Mouse (Mus musculus) urinary bladder, adult 2 months (tissue): ENCODE data around the gene Gm20388. TPM values are rescaled to one million over a fixed set of nuclear protein-coding genes. Genes with fewer than 3 reads are reported as not detected.

ENCODE experiments used
- DNase-seq: peaks from one replicate; pipeline ENCODE4 v3.0.0; 2022; ENCODE audit warnings: low spot score
- polyA plus RNA-seq: library from polyadenylated mRNA; depleted of rRNA; stranded (reverse); fragments of >200 nt; gene quantifications from 2 replicates; pipeline ENCODE4 v1.2.3, GENCODE M21; 2012

Gm20388 gene
- polyA plus RNA-seq, 1 experiment: 50.2 TPM

DNA sequence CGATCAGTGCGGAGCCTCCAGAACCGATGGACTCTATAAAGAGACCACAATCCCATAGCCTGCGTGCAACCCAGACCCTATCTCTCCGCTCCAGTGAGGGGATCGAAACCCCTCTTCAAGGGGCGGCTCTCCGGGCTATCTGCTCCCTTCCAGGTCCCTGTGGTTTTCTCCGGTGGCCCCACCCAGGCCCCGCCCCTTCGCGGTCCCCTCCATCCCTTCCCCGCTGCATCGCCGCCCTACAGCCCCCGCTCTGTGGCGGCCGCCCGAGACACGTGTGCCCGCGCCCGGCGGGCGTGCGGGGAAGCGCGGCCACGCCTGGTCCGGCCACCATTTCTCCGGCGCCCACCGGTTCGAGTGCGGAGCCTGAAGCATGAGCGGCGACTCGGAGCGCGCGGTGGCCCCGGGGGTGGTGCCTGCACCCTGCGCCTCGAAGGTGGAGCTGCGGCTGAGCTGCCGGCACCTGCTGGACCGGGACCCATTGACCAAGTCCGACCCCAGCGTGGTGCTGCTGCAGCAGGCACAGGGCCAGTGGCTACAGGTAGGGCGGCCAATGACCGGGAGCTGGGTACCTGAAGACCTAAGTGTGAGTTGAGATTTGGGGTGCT lies 3206.6 kb downstream of the Gm20388 start, which contains the start of gene Cpne7:
Cpne7 (plus strand) TSS at position 248 of the 605 bp plus-strand sequence.
- DNase-seq: no peak

DNA sequence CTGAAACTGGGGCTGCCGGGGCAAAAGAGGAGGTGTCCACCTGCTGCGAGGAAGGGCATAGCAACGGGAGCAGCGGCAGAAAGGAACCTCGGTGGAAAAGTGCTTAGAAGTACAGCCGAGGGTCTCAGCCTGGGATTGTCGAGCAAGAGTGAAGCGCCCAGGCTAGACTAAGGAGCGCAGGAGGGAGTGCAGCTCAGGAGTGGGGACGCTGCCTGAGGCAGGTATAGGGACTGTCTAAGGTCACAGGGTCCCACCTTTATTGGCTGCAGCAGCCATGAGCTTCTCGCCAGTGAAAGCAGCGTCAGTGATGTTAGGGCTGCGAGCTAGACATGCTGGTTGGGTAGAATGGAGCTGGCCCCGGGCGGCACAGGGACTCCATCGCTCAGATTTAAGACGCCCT lies 3207.1 kb downstream of the Gm20388 start:
- DNase-seq: no peak

DNA sequence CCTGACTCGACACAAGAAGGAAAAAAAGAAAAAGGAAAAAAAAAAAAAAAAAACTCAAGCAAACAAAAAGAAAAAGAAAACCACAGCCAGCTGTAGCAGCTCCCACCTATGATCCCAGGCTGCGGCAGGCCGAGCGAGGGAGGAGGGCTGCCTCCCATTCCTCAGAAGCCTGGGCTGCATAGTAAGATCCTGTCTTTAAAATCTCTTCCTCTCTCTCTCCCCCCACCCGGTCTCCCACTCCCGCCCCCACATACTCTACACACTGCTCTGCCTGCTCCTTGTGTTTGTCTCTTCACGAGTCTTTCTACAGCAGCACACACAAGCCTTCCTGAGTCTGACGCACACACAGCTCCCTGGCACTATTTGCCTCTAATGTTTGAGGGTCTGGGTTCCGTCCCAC lies 3211.4 kb downstream of the Gm20388 start:
- no peak for DNase-seq

DNA sequence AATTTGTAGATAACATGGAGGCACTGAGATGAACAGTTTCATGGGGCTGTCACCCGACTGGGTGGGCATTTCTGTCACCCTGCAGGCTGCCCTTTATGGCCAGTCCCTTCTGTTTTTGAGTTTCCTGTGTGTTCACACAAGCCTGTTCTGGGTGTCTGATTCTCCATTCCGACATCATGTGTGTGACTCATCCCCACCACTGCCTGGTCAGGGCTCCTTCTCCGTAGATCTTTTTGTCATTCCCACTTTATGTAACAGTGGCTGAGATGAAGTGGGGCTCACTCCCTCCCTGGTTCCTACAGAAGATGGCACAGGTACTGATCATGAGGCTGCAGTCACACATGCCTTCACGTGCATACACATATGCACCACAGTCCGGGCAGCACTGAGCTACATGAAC lies 3212.0 kb downstream of the Gm20388 start:
- DNase-seq: no peak

DNA sequence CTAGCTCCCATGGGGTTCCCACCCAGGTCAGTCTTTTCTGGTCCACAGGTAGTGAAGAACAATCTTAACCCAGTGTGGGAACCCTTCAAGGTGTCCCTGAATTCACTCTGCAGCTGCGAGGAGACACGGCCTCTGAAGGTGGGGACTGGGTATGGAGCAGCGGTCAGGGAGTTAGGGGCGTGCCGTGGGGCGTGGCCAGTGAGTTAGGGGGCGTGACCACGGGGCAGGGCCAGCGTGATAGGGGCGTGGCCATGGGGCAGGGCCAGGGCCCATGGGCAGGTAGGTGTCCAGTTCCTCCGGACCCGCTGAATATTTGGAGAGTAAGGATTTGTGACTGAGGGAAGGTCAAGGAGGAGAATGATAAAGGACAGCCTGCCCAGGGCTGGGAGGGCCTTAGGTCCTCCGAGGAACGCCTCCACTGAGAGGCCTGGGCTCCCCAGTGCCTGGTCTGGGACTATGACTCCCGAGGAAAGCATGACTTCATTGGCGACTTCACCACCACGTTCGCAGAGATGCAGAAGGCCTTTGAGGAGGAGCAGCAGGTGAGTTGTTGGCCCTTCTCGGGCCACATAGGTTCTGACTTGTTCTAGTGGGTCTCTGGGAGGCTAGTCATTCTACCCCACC lies 3215.7 kb downstream of the Gm20388 start:
- DNase-seq: no peak

DNA sequence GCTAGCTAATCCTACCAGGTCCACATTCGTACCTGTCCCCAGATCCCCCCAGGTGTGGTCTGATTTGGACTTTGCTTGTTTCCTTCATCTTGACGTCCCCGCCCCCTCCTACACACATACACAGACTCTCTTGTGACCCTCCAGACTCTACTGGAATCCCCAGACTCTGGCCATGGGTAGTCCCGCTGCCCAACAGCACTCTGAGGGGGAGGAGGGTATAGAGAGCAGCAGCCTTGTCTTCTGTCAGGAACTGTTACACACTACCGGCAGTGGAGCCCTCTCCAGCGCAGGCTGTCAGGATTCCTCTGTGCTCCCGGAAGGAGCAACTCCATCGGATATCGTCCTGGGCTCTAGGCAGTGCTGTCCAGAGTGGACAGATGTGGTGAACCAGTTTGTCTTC lies 3220.4 kb downstream of the Gm20388 start:
- no peak for DNase-seq

DNA sequence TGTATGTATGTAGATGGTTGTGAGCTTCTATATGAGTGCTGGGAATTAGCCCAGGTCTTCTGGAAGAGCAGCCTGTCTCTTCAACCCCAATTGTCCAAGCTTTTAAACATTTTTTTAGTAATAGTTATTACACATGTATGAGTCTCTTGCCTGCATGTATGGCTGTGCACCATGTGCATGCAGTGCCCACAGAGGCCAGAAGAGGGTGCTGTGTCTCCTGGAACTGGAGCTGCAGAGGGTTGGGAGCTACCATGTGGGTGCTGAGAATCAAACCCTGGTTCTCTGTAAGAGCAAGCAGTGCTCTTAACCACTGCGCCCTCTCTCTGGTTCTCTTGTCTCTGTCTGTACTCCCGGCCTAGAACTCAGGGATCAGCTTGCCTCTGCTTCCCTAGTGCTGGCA lies 3222.3 kb downstream of the Gm20388 start:
- DNase-seq: no peak

DNA sequence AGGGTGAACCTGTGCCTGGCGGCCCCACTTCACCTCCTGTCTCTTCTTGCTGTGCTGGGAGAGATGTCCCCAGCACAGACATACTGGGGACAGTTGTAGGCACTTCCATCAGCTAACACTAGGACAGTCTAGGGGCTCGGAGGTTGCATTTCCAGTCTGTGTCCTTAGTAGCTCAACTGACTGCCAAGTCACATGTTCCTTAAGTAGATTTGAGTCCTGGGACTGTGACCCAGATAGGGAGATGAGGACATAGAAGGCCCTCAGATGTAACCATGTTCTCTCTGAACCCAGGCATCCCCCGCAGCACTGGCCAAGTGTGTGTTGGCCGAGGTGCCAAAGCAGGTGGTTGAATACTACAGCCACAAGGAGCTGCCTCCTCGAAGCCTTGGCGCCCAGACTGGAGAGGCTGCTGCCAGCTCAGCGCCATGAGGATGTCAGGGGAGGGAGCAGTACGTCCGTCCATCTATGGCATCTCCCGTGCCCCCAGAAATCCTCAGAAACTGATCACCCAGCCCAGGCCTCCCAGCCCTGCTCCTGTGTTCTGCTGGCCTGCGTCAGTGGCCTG lies 3223.6 kb downstream of the Gm20388 start:
- DNase-seq: no peak

DNA sequence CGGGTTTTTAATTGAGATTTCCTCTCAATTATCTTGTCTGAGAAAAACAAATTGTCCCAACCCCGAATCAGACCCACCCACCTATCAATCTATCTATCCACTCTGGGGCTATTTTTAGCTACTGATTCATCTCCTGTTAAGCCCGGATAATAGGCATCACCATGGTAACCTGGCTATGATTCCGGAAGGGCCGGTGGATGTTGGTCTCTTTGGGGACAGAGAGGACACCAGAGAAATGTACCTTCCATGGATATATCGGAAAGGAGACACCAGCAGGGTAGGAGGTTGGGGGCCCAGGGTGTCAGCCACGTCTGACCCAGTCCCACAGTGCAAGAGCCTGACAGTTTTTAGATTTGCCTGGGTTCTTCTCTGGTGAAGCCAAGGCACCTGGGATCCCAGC lies 3224.8 kb downstream of the Gm20388 start:
- DNase-seq: no peak

DNA sequence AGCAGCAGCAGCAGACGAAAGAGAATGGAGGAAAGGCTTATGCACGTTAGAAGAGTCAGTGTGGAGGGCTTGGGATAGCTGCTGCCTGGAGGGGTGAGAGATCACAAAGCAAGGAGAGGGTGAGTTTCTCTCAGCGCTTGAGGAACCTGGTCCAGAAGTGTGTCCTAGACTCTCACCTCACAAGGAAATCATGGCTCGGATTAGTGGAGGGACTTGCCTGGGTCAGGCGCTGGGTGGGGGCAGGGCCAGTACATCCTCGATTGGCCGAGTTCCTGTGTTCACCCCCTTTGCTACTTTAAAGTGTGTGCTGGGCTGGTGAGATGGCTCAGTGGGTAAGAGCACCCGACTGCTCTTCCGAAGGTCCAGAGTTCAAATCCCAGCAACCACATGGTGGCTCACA lies 3225.2 kb downstream of the Gm20388 start:
- no peak for DNase-seq

DNA sequence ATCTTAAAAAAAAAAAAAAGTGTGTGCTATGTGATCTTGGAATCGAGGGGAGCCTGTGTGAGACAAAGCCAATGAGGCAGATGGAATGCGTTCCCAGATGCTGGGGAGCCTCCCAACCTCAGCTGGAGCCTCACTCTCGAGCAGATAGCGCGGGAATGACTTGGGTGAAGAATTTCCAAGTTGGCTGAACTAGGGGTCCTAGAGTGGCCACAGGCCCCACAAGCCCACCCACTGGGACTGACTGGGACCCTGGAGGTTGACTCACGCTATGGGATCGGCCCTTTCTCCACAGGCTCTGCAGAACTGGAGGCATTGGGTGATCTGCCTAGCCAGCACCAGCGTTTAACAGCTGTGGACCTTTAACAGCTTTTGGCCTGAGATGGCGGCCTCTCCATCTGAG lies 3225.6 kb downstream of the Gm20388 start:
- DNase-seq: no peak

DNA sequence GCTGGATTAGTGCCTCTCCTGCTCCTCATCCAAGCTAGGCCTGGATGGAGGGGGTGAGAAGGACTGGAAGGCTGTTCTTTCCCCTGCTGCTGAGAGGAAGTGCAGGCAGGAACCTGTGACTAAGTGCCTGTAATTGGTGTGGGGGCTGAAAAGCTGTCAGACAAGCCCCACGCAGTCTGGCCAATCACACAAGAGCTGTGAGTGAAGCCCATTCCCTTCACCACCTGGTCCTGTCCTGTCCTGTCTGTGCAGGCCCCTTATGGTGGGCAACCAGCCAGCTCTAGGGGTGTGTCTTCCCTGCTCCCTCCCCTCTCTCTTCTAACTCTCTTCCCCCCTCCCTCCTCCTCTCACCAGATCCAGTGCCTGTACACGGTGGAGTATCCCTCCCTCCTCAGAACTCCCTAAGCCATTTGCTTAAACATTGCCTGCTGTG lies 3227.0 kb downstream of the Gm20388 start:
- DNase-seq: no peak

DNA sequence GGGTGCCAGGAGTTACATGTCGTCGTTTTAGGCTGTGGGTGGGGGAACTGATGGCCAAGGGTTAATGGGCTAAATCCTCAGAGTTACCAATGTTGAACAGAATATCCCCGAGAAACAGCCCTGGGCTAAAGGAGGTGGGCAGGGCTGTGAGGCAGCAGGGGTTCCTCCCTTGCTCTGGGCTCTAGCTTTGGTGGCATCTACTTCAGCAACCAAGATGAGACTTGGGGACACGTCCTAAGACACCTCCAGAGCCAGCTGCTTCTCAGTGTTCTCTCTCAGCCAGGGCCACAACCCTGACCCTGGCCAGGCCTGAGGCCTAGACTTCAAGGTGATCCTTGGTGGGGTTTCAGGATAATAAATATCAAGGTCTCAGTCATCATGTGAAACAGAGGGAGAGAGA lies 3228.1 kb downstream of the Gm20388 start:
- DNase-seq: no peak

DNA sequence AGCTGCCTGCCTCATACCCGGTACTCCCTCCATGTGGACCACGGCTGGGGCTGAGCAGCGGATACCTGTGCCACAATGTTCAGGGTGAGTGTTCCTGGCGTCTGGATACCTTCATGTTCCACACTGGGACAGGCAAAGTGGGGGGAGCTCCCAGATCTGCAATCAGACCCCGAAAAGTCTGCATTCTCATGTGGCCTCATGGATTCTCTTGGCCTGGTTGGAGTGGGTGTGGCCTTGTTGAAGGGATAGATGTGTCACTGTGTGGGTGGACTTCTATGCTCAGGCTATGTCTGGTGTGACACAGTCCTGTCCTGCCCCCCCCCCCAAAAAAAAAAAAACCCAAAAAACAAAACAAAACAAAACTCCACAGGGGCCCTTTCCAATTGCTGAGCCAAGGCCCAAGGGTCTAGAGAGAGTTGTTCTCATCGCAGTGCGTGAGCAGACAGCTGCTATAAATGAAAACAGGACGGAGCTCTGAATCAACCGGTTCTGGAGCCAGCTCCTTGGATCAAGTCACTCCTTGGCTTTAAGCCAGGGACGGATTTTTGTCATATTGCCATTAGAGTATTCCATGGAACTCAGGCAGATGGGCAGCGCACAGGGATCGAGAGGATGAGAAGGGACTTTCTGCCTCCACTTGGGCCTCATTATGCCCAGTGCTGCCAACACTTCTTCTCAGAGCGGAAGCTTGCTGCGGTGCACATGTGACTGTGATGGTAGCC lies 3231.3 kb downstream of the Gm20388 start:
- no peak for DNase-seq

DNA sequence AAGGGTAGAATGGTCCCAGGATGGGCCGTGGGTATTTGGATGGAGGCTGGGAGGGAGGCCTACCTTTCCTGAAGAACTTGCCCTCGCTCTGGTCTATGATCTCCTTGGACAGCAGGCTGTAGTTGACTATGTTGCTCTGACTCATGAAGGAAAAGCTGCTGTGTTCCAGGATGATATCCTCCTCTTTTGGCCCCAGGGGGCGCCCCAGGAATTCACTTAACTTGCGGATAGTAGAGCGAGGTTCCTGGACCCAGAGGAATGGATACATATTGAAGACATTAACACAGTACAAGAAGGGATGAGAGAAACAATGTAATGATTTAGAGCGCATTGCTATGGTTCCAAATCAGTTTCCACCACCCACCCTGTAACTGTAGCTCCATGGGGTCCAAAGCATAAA lies 3234.6 kb downstream of the Gm20388 start:
- no peak for DNase-seq

DNA sequence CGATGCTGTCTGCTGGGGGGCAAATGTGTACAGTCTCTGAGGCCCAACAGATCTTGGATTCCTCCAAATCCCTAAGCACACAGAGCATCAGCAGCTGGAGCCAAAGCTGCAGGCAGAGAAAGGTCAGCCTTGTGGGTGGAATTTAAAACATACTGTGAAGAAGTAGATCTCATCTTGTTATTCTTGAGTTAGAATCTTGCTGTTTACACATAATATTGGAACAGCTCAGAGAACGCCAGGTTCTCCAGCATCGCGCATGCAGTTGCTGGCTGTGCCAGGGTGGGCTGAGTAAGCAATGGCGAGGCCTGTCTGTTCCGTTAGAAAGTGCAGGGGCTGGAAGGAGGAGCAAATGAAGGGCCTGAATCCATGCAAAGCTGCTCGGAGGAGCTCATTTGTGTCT lies 3235.7 kb downstream of the Gm20388 start:
- no peak for DNase-seq

DNA sequence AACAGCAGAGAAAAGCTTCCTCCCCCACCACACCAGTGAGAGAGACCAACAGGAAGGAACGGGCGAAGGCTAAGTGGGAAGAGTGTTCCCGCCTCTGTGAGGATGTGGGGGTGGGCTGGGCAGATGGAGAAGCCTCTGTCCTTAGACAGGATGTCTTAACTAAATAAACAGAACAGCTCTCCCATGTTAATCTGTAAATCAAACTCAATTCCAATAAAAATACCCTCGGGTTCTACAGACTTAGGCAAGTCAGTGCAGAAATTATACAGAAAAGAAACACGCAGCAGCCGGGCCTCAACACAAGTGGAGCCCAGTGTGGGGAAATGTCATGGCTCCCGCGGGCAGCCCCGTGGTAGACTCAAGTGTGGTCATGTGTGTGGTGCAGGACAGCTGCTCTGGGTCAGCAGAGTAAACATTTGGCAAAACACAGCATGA lies 3240.1 kb downstream of the Gm20388 start:
- no peak for DNase-seq

DNA sequence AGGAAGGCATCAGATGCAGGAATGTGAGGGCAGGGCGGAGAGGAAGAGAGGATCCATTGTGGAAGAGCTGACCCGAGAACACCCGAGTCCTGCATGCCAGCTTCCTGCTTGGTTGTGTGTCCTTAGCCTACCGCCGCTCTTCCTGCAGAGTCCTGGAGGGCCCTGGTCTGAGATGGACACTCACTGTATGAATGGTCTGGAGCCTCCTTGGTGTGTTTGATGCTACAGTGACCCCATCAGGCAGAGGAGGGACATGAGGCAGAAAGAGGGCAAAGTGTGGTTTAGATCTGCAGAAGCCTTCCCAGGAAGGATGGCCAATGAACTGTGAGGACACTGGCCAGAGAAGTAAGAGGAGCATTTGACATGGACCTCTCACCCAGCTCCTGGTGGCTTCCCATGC lies 3244.5 kb downstream of the Gm20388 start:
- DNase-seq: no peak

DNA sequence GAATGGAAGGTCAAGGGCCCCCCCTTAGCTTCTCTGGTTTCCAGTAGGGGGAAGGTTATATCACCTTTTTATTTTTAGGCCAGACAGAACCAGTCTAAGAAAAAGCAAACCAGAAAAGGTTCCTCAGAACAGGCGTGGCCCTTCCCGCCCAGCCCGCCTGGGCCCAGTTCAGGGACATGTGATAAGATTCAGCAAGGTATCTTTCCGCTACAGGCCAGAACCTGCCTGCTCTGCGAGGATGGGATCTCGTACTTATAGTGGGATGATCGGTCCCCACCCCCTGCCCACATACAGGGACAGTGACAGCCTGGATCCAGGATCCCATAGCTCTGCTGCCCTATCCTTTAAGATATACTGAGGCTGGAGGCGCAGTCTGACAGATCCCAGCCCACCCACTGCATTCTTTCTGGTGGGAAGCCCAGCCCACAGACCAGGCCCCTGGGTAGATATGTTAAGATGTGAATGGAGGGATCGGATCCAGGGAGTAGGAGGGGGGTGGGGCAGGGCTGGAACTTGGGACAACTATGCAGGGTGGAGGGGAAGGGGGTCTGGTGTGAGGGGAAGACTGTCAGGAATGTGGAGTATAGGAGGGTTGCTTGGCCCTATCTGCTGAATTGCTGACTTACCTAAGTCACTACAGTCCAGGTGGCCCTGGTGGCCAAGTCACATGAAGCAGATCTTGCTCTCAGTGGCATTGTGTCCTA lies 3245.6 kb downstream of the Gm20388 start:
- no peak for DNase-seq

DNA sequence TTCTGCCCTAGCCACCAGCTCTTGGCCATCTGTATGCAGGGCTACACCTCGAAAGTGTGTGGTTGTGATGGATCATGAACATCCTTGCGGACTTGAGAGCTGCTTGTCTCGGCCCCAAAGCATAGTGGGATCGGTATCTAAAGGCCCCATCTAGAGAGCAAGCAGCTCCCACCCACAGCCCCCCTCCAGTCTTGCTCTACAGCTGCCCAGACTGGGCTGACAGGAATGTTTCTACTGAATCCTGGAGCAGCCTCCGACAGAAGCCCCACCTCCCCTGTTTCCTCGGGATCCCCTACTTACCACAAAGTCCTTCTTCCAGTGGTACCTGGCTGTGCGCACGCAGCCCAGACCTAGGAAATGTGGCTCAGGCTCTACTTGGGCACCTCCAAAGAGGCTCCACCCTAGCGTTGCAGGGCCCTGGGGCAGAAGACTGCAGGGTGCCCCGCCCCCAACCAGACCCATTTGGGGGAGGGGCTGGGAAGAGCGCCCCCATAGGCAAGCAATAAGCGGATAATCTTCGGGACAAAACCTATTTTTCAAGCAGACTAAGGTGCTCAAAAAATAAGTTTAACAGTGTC lies 3247.3 kb downstream of the Gm20388 start, which contains the start of gene Sult5a1:
Sult5a1 (minus strand) TSS at position 428 of the 578 bp plus-strand sequence.
- no peak for DNase-seq

DNA sequence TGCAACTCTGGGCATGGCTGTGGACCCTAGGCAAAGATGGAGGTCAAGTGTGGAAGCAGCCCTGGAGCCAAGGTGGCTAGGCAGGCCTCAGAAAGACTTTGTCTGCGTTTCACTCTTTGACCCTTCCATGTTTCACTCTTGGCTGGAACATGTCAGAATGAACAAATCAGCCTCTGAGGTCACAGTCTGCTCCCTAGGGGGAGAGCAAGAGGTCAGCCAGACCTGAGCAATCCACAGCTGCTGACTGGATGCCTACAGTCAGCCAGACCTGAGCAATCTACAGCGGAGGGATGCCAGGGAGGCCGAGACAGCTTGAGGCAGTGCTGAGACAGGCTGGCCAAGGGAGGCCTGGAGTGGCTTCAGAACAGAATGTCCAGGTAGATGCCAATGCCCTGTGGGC lies 3270.8 kb downstream of the Gm20388 start:
- DNase-seq: no peak
